Mouse (Mus musculus) kidney, postnatal 0 days (tissue): ENCODE measurements around the gene 3100002H09Rik. TPM values are rescaled to one million over a fixed set of nuclear protein-coding genes. Genes with fewer than 3 reads are reported as not detected.

ENCODE experiments used
- ATAC-seq: fragments of 200-750 bp; cut with Nextera tagmentation; replicated peaks from 2 replicates; pipeline ENCODE4 v1.8.0; 2017; ENCODE audit warnings: low read depth, moderate number of reproducible peaks, moderate TSS enrichment, moderate library complexity; ENCODE audit not compliant: low FRiP score
- DNase-seq: peaks from one replicate; pipeline ENCODE4 v3.0.0-alpha.2; 2016; ENCODE audit warnings: low spot score
- H3K27ac ChIP-seq: fragments of 300-500 bp; sonication (generic); 2 replicates; pipeline ENCODE4 v1.5.1; 2014; ENCODE audit warnings: mild to moderate bottlenecking
- H3K27me3 ChIP-seq: fragments of 300-500 bp; sonication (generic); 2 replicates; pipeline ENCODE4 v1.6.1; 2014; ENCODE audit warnings: low read length, mixed read lengths; ENCODE audit not compliant: insufficient read depth
- H3K36me3 ChIP-seq: fragments of 300-500 bp; sonication (generic); 2 replicates; pipeline ENCODE4 v1.6.1; 2014; ENCODE audit warnings: low read length, mixed read lengths; ENCODE audit not compliant: insufficient read depth
- H3K4me1 ChIP-seq: fragments of 300-500 bp; sonication (generic); replicated peaks from 2 replicates; pipeline ENCODE4 v1.6.1; 2014; ENCODE audit warnings: antibody characterized with exemption, low read length, mixed read lengths; ENCODE audit not compliant: insufficient read depth
- H3K4me2 ChIP-seq: fragments of 300-500 bp; sonication (generic); 2 replicates; pipeline ENCODE4 v1.6.1; 2014; ENCODE audit warnings: mild to moderate bottlenecking, low read length, moderate library complexity, mixed read lengths
- H3K4me3 ChIP-seq: fragments of 300-500 bp; sonication (generic); replicated peaks from 2 replicates; pipeline ENCODE4 v1.5.1; 2014; ENCODE audit warnings: low read depth, low read length
- H3K9ac ChIP-seq: fragments of 300-500 bp; sonication (generic); 2 replicates; pipeline ENCODE4 v1.6.1; 2014; ENCODE audit warnings: low read depth, low read length
- H3K9me3 ChIP-seq: fragments of 300-500 bp; sonication (generic); replicated peaks from 2 replicates; pipeline ENCODE4 v1.6.1; 2016; ENCODE audit warnings: low read length, inconsistent platforms, mixed read lengths
- CTCF ChIP-seq: IDR thresholded peaks from 2 replicates; pipeline ENCODE4 v1.5.1; 2016; ENCODE audit warnings: antibody characterized with exemption, low read depth, mild to moderate bottlenecking, moderate library complexity
- WGBS: fragments of 180-500 bp; shearing (Covaris S2); extraction: QIAGEN DNeasy Blood & Tissue Kit; methylation state at CpG from one replicate; pipeline ENCODE4 v1.1.7; 2014; 5-methylcytosine and 5-hydroxymethylcytosine counted together
- polyA plus RNA-seq: library from polyadenylated mRNA; unstranded; fragments of >200 nt; fragmentation: Nextera tagmentation; extraction: Ambion mirVana; gene quantifications from 2 replicates; pipeline ENCODE4 v1.2.1, GENCODE M21; 2015

Gene 3100002H09Rik
- polyA plus RNA-seq, 1 experiment from 2014 or later, result not detected

GRCm38 (mm10) chr4:124633281-124633680 lies 22.7 kb upstream of the 3100002H09Rik start:
- H3K36me3 ChIP-seq, result no peaks in the 10 kb centered on the region
- H3K27ac ChIP-seq, result no peak overlapping the region
- no peaks in the 10 kb centered on the region for H3K4me1 ChIP-seq
- no peak overlapping the region for H3K4me2 ChIP-seq
- no peak for TF ChIP-seq CTCF
- H3K27me3 ChIP-seq, result no peaks in the 10 kb centered on the region
- DNase-seq (peak; percentile 73), ATAC-seq (no peak)
- no peak overlapping the region for H3K9ac ChIP-seq
- H3K4me3 ChIP-seq, result no peak overlapping the region
- 1% methylated on average over 9 of the region's 9 CpGs for WGBS
- no peaks in the 10 kb centered on the region for H3K9me3 ChIP-seq

- DNase-seq, result no peak
- ATAC-seq, result no peak
- no peak for TF ChIP-seq CTCF
- Histone ChIP-seq H3K4me3 (no peak overlapping the region), H3K4me2 (no peak overlapping the region), H3K27me3 (no peaks in the 10 kb centered on the region), H3K4me1 (no peaks in the 10 kb centered on the region), H3K9me3 (no peaks in the 10 kb centered on the region), H3K27ac (no peak overlapping the region), H3K36me3 (no peaks in the 10 kb centered on the region), H3K9ac (no peak overlapping the region)
- 77% methylated on average over 10 of the region's 10 CpGs for WGBS
Observed at GRCm38 (mm10) chr4:124632856-124633255, 22.3 kb upstream of the 3100002H09Rik start.

GRCm38 (mm10) chr4:124631456-124631855 lies 20.9 kb upstream of the 3100002H09Rik start:
- TF ChIP-seq CTCF, result no peak
- whole genome bisulfite sequencing, result 25% methylated on average over 4 of the region's 4 CpGs
- no peak overlapping the region for H3K4me3 ChIP-seq

GRCm38 (mm10) chr4:124626836-124627235 lies 16.2 kb upstream of the 3100002H09Rik start:
- Histone ChIP-seq H3K4me3 (no peak overlapping the region), H3K4me2 (no peak overlapping the region), H3K36me3 (no peaks in the 10 kb centered on the region), H3K27ac (no peak overlapping the region), H3K9me3 (no peaks in the 10 kb centered on the region), H3K27me3 (no peaks in the 10 kb centered on the region), H3K9ac (no peak overlapping the region), H3K4me1 (peaks cover 4% of the 10 kb centered on the region; the same call in 1 of the 2 replicates)
- no peak for TF ChIP-seq CTCF
- WGBS, result 65% methylated on average over 1 of the region's 1 CpGs
- no peak for ATAC-seq
- DNase-seq, result no peak

More at GRCm38 (mm10) chr4:124631456-124631855, 20.9 kb upstream of the 3100002H09Rik start:
- Histone ChIP-seq H3K36me3 (no peaks in the 10 kb centered on the region), H3K27ac (no peak overlapping the region), H3K4me2 (no peak overlapping the region), H3K4me1 (no peaks in the 10 kb centered on the region), H3K27me3 (no peaks in the 10 kb centered on the region), H3K9ac (no peak overlapping the region), H3K9me3 (no peaks in the 10 kb centered on the region)
- DNase-seq, result no peak
- ATAC-seq, result no peak

- Histone ChIP-seq H3K9me3 (no peaks in the 10 kb centered on the region), H3K36me3 (no peaks in the 10 kb centered on the region), H3K27ac (no peak overlapping the region), H3K9ac (no peak overlapping the region), H3K4me2 (no peak overlapping the region), H3K4me3 (no peak overlapping the region), H3K4me1 (peaks cover 4% of the 10 kb centered on the region; the same call in 1 of the 2 replicates), H3K27me3 (no peaks in the 10 kb centered on the region)
- WGBS, result 26% methylated on average over 7 of the region's 7 CpGs
- peak; percentile 7 for DNase-seq
- ATAC-seq, result no peak
- TF ChIP-seq CTCF, result no peak
Observed at GRCm38 (mm10) chr4:124624111-124624581, 13.5 kb upstream of the 3100002H09Rik start.

DNA sequence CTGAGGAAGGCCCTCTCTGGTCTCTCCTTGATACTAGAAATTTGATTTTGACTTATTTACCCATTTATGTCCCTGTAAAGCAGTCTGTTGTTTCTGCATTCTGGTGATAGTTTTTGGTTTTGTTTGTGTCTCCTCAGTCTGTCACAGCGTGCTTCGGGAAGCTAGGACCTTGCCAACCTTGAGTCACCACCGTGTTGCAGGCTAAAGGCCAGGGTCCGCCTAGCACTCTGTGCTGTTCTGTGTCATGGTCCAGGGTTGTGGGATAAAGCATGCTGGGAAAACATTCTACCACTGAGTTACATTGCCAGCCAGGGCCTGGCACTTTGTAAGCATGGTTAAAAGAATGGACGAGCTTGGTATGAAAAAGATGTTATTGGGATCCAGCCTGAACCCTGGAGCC lies 12.0 kb upstream of the 3100002H09Rik start:
- H3K36me3 ChIP-seq, result no peaks in the 10 kb centered on the region
- no peak overlapping the region for H3K4me3 ChIP-seq
- DNase-seq, result no peak
- no peak for TF ChIP-seq CTCF
- no peak overlapping the region for H3K27ac ChIP-seq
- no peak overlapping the region for H3K9ac ChIP-seq
- no peaks in the 10 kb centered on the region for H3K9me3 ChIP-seq
- 92% methylated on average over 5 of the region's 5 CpGs for WGBS
- H3K4me2 ChIP-seq, result no peak overlapping the region
- ATAC-seq, result no peak
- peaks cover 4% of the 10 kb centered on the region; the same call in 1 of the 2 replicates for H3K4me1 ChIP-seq
- no peaks in the 10 kb centered on the region for H3K27me3 ChIP-seq

- ATAC-seq (no peak), DNase-seq (no peak)
- no peak for TF ChIP-seq CTCF
- no peaks in the 10 kb centered on the region for H3K27me3 ChIP-seq
- H3K36me3 ChIP-seq, result no peaks in the 10 kb centered on the region
- H3K4me1 ChIP-seq, result peaks cover 4% of the 10 kb centered on the region; the same call in 1 of the 2 replicates
- H3K9ac ChIP-seq, result no peak overlapping the region
- no peak overlapping the region for H3K4me3 ChIP-seq
- H3K27ac ChIP-seq, result no peak overlapping the region
- 65% methylated on average over 11 of the region's 11 CpGs for WGBS
- H3K9me3 ChIP-seq, result no peaks in the 10 kb centered on the region
- no peak overlapping the region for H3K4me2 ChIP-seq
Observed at GRCm38 (mm10) chr4:124621406-124621805, 10.8 kb upstream of the 3100002H09Rik start.
